Mouse (Mus musculus): ENCODE data around the gene Spocd1. TPM values are rescaled to one million over a fixed set of nuclear protein-coding genes. Genes with fewer than 3 reads are reported as not detected.

The Spocd1 gene
- polyA plus RNA-seq, 1 experiment from 2014 or later: 0.22 TPM

- Histone ChIP-seq H3K36me3 (ENCODE audit: control insufficient read depth, insufficient read depth) (no peaks in the 10 kb centered on the region), H3K27ac (ENCODE audit: low read length) (no peak overlapping the region), H3K9me3 (replicated peaks; ENCODE audit: control insufficient read depth, low read length) (no peaks in the 10 kb centered on the region), H3K9ac (ENCODE audit: low read length) (no peak overlapping the region), H3K27me3 (ENCODE audit: control insufficient read depth, insufficient read depth, low read length) (no peaks in the 10 kb centered on the region), H3K4me1 (ENCODE audit: control insufficient read depth, insufficient read depth, low read length) (peaks cover 20% of the 10 kb centered on the region), H3K4me3 (ENCODE audit: low read length) (no peak overlapping the region), H3K4me2 (ENCODE audit: low read depth, low read length) (no peak overlapping the region)
- no peak for ATAC-seq (replicated peaks; ENCODE audit: extremely low read depth, insufficient read depth, low FRiP score)
- WGBS: 81% methylated on average over 7 of the region's 7 CpGs
Observed at GRCm38 (mm10) chr4:129915349-129915988, 13.6 kb upstream of the Spocd1 start.

- WGBS: 30% methylated on average over 2 of the region's 2 CpGs
- H3K4me3 ChIP-seq (ENCODE audit: low read length): no peak overlapping the region
- no peaks in the 10 kb centered on the region for H3K27me3 ChIP-seq (ENCODE audit: control insufficient read depth, insufficient read depth, low read length)
- H3K9me3 ChIP-seq (replicated peaks; ENCODE audit: control insufficient read depth, low read length): no peaks in the 10 kb centered on the region
- no peaks in the 10 kb centered on the region for H3K36me3 ChIP-seq (ENCODE audit: control insufficient read depth, insufficient read depth)
- no peak overlapping the region for H3K4me2 ChIP-seq (ENCODE audit: low read depth, low read length)
- ATAC-seq (replicated peaks; ENCODE audit: extremely low read depth, insufficient read depth, low FRiP score): no peak
- peaks cover 27% of the 10 kb centered on the region for H3K4me1 ChIP-seq (ENCODE audit: control insufficient read depth, insufficient read depth, low read length)
- no peak overlapping the region for H3K9ac ChIP-seq (ENCODE audit: low read length)
- peak overlapping the region; percentile 52; the same call in 1 of the 2 replicates for H3K27ac ChIP-seq (ENCODE audit: low read length)
Observed at GRCm38 (mm10) chr4:129916159-129916558, 12.9 kb upstream of the Spocd1 start.

GRCm38 (mm10) chr4:129917016-129917603 is 11.9 kb upstream of the Spocd1 start:
- Histone ChIP-seq H3K4me3 (ENCODE audit: low read length) (no peak overlapping the region), H3K4me1 (ENCODE audit: control insufficient read depth, insufficient read depth, low read length) (peaks cover 35% of the 10 kb centered on the region), H3K27ac (ENCODE audit: low read length) (peak overlapping the region; percentile 73), H3K9ac (ENCODE audit: low read length) (peak overlapping the region; percentile 10; the same call in 1 of the 2 replicates), H3K36me3 (ENCODE audit: control insufficient read depth, insufficient read depth) (no peaks in the 10 kb centered on the region), H3K27me3 (ENCODE audit: control insufficient read depth, insufficient read depth, low read length) (no peaks in the 10 kb centered on the region), H3K9me3 (replicated peaks; ENCODE audit: control insufficient read depth, low read length) (no peaks in the 10 kb centered on the region), H3K4me2 (ENCODE audit: low read depth, low read length) (peak overlapping the region; percentile 22)
- ATAC-seq (replicated peaks; ENCODE audit: extremely low read depth, insufficient read depth, low FRiP score): peak; percentile 53; the same call in 1 of the 2 replicates
- 29% methylated on average over 8 of the region's 8 CpGs for WGBS

- H3K9ac ChIP-seq (ENCODE audit: low read length): no peak overlapping the region
- 82% methylated on average over 5 of the region's 5 CpGs for WGBS
- peaks cover 33% of the 10 kb centered on the region for H3K4me1 ChIP-seq (ENCODE audit: control insufficient read depth, insufficient read depth, low read length)
- no peak overlapping the region for H3K4me2 ChIP-seq (ENCODE audit: low read depth, low read length)
- no peak overlapping the region for H3K4me3 ChIP-seq (ENCODE audit: low read length)
- no peak overlapping the region for H3K27ac ChIP-seq (ENCODE audit: low read length)
- H3K9me3 ChIP-seq (replicated peaks; ENCODE audit: control insufficient read depth, low read length): no peaks in the 10 kb centered on the region
- no peaks in the 10 kb centered on the region for H3K36me3 ChIP-seq (ENCODE audit: control insufficient read depth, insufficient read depth)
- no peak for ATAC-seq (replicated peaks; ENCODE audit: extremely low read depth, insufficient read depth, low FRiP score)
- no peaks in the 10 kb centered on the region for H3K27me3 ChIP-seq (ENCODE audit: control insufficient read depth, insufficient read depth, low read length)
Observed at GRCm38 (mm10) chr4:129918464-129918863, 10.6 kb upstream of the Spocd1 start.

- Histone ChIP-seq H3K4me2 (ENCODE audit: low read depth, low read length) (no peak overlapping the region), H3K9me3 (replicated peaks; ENCODE audit: control insufficient read depth, low read length) (no peaks in the 10 kb centered on the region), H3K9ac (ENCODE audit: low read length) (no peak overlapping the region), H3K4me1 (ENCODE audit: control insufficient read depth, insufficient read depth, low read length) (peaks cover 30% of the 10 kb centered on the region), H3K27me3 (ENCODE audit: control insufficient read depth, insufficient read depth, low read length) (no peaks in the 10 kb centered on the region), H3K4me3 (ENCODE audit: low read length) (no peak overlapping the region), H3K27ac (ENCODE audit: low read length) (no peak overlapping the region), H3K36me3 (ENCODE audit: control insufficient read depth, insufficient read depth) (no peaks in the 10 kb centered on the region)
- ATAC-seq (replicated peaks; ENCODE audit: extremely low read depth, insufficient read depth, low FRiP score): no peak
- 66% methylated on average over 3 of the region's 3 CpGs for WGBS
Observed at GRCm38 (mm10) chr4:129918901-129919300, 10.1 kb upstream of the Spocd1 start.

GRCm38 (mm10) chr4:129920542-129921313 is 8.3 kb upstream of the Spocd1 start:
- no peak overlapping the region for H3K4me3 ChIP-seq (ENCODE audit: low read length)
- 84% methylated on average over 15 of the region's 15 CpGs for WGBS
- no peaks in the 10 kb centered on the region for H3K27me3 ChIP-seq (ENCODE audit: control insufficient read depth, insufficient read depth, low read length)
- ATAC-seq (replicated peaks; ENCODE audit: extremely low read depth, insufficient read depth, low FRiP score): no peak
- H3K36me3 ChIP-seq (ENCODE audit: control insufficient read depth, insufficient read depth): no peaks in the 10 kb centered on the region
- peaks cover 35% of the 10 kb centered on the region for H3K4me1 ChIP-seq (ENCODE audit: control insufficient read depth, insufficient read depth, low read length)
- no peak overlapping the region for H3K4me2 ChIP-seq (ENCODE audit: low read depth, low read length)
- H3K9ac ChIP-seq (ENCODE audit: low read length): peak overlapping the region; percentile 58
- H3K9me3 ChIP-seq (replicated peaks; ENCODE audit: control insufficient read depth, low read length): no peaks in the 10 kb centered on the region
- peak overlapping the region; percentile 82 for H3K27ac ChIP-seq (ENCODE audit: low read length)

- H3K27me3 ChIP-seq (ENCODE audit: control insufficient read depth, insufficient read depth, low read length): no peaks in the 10 kb centered on the region
- no peak overlapping the region for H3K4me2 ChIP-seq (ENCODE audit: low read depth, low read length)
- H3K27ac ChIP-seq (ENCODE audit: low read length): peak overlapping the region; percentile 82
- H3K9me3 ChIP-seq (replicated peaks; ENCODE audit: control insufficient read depth, low read length): no peaks in the 10 kb centered on the region
- WGBS: 29% methylated on average over 3 of the region's 3 CpGs
- H3K9ac ChIP-seq (ENCODE audit: low read length): peak overlapping the region; percentile 58
- H3K4me3 ChIP-seq (ENCODE audit: low read length): no peak overlapping the region
- peaks cover 34% of the 10 kb centered on the region for H3K4me1 ChIP-seq (ENCODE audit: control insufficient read depth, insufficient read depth, low read length)
- no peaks in the 10 kb centered on the region for H3K36me3 ChIP-seq (ENCODE audit: control insufficient read depth, insufficient read depth)
- ATAC-seq (replicated peaks; ENCODE audit: extremely low read depth, insufficient read depth, low FRiP score): peak; percentile 34; the same call in 1 of the 2 replicates
Observed at GRCm38 (mm10) chr4:129921314-129921587, 7.8 kb upstream of the Spocd1 start.

- Histone ChIP-seq H3K36me3 (ENCODE audit: control insufficient read depth, insufficient read depth) (no peaks in the 10 kb centered on the region), H3K4me1 (ENCODE audit: control insufficient read depth, insufficient read depth, low read length) (peaks cover 39% of the 10 kb centered on the region), H3K27me3 (ENCODE audit: control insufficient read depth, insufficient read depth, low read length) (no peaks in the 10 kb centered on the region), H3K4me3 (ENCODE audit: low read length) (no peak overlapping the region), H3K9me3 (replicated peaks; ENCODE audit: control insufficient read depth, low read length) (no peaks in the 10 kb centered on the region), H3K4me2 (ENCODE audit: low read depth, low read length) (no peak overlapping the region), H3K9ac (ENCODE audit: low read length) (no peak overlapping the region), H3K27ac (ENCODE audit: low read length) (peak overlapping the region; percentile 77)
- 67% methylated on average over 8 of the region's 8 CpGs for WGBS
- no peak for ATAC-seq (replicated peaks; ENCODE audit: extremely low read depth, insufficient read depth, low FRiP score)
Observed at GRCm38 (mm10) chr4:129924143-129924542, 4.9 kb upstream of the Spocd1 start.

- no peak for ATAC-seq (replicated peaks; ENCODE audit: extremely low read depth, insufficient read depth, low FRiP score)
- peak overlapping the region; percentile 38; the same call in 1 of the 2 replicates for H3K9ac ChIP-seq (ENCODE audit: low read length)
- no peaks in the 10 kb centered on the region for H3K27me3 ChIP-seq (ENCODE audit: control insufficient read depth, insufficient read depth, low read length)
- WGBS: 32% methylated on average over 6 of the region's 6 CpGs
- peak overlapping the region; percentile 77 for H3K27ac ChIP-seq (ENCODE audit: low read length)
- H3K4me1 ChIP-seq (ENCODE audit: control insufficient read depth, insufficient read depth, low read length): peaks cover 39% of the 10 kb centered on the region
- no peak overlapping the region for H3K4me2 ChIP-seq (ENCODE audit: low read depth, low read length)
- H3K36me3 ChIP-seq (ENCODE audit: control insufficient read depth, insufficient read depth): no peaks in the 10 kb centered on the region
- H3K9me3 ChIP-seq (replicated peaks; ENCODE audit: control insufficient read depth, low read length): no peaks in the 10 kb centered on the region
- no peak overlapping the region for H3K4me3 ChIP-seq (ENCODE audit: low read length)
Observed at GRCm38 (mm10) chr4:129924694-129925093, 4.4 kb upstream of the Spocd1 start.
